Mouse (Mus musculus) adrenal gland, adult 8-10 months (tissue): ENCODE data around the gene Copa. TPM values are rescaled to one million over a fixed set of nuclear protein-coding genes. Genes with fewer than 3 reads are reported as not detected.

Experiments used
- DNase-seq: peaks from one replicate; pipeline ENCODE4 v3.0.0; 2022
- total RNA-seq, 4 experiments: library from RNA; stranded (reverse); gene quantifications; 2 replicates each; pipeline ENCODE4 v1.2.4; 2022

The Copa gene
- total RNA-seq, result 100 to 1,000 TPM; 180 to 214 (median 195) TPM

DNA sequence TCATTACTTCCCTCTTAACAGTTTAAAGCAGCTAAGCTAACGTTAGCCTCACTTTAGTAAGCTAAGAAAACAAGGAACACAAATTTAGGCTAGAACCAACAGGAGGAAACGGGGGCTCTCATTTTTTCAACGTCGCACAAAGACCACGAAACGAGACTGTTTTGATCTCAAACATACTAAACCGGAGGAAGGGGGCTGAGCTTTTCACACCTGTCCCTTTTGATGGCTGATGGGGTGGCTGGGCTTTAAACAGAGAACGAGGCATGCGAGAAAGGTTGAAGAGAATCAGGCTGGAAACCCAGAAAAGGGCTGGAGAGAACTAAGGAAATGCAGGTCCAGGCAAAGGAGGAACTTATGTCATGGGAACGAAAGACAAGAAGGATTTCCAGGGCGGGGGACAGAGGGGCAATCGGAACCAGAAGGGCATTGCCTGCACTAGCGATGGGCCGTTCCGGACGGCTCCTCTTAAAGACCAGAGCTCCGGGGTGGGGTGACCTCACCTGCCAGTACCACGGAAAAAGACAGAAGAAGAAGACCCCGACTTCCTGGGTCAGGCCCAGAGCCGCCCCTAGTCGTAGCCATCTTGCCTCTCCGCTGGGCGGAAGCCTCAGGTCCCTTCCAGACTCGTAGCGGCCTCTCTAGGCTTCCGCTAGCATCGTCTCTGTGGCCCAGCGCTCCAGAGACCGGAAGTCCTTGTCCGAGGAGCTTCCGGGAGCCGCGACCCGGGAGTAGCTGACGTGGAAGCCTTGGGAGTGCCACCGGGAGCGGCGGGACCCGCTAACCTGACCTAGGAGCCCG lies at the start of gene Copa, which contains the start of gene Ncstn:
Copa (plus strand) TSS at position 429 of the 798 bp plus-strand sequence.
Ncstn (minus strand) TSS at position 695 of the 798 bp plus-strand sequence.
- peak; percentile 93 for DNase-seq

DNA sequence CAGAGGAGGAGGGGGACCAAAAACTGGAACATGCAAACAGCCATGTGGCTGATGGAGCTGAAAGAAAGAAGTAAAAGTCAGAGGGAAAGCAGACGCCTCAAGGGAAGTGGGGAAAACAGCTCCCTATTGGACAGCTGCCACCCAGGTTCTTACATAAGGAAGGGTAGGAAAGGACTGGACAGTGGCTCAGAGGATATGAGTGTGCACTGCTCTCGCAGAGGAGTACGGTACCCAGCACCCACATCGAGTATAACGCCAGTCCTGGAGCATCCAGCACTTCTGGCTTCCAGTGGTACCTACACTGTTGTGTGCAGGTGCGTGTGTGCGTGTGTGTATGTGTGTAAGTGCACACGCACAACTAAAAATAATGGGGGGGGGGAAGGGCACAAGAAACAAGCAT lies 35.9 kb upstream of the Copa start:
- no peak for DNase-seq

DNA sequence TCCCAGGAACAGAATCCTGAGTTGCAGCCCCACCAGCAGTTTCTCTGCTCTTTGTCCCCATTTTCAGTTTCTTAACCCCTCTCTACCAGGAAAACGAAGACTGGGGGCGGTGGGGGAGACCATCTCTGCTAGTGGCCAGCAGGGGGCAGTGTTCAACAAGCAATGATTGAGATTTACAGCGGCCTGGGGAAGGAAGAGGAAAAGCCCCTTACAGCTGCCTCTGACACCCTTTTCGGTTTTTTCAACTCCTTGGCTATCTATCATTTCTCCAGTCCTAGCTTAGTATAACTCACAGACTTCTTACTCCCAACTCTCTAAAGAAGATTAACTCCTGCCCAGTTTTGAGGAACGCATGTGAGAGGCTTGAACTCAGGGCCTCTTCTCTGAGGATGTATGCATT lies 35.4 kb upstream of the Copa start:
- no peak for DNase-seq

DNA sequence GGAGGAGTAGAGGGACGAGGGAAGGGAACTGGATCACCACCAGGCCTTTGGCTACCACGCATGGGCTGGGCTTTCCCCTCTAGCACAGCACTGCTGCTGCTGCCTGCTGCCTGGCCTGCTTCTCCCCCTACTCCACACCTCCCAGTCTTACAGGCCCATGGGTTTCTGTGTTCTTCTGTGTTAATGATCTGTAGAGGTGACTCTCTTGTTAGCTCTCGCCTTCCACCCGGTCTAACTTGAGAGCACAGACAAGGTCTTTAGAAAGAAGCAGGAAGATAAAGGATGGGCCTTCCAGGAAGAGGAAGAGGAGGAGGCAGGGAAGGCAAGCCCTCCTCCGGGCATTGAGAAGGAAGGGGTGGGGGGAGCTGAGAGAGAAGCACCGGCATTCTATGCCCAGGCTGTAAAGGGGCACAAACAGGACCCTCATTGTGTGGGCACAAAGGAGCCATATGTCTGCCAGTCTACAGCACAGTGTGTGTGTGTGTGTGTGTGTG lies 34.0 kb upstream of the Copa start:
- DNase-seq, result no peak

DNA sequence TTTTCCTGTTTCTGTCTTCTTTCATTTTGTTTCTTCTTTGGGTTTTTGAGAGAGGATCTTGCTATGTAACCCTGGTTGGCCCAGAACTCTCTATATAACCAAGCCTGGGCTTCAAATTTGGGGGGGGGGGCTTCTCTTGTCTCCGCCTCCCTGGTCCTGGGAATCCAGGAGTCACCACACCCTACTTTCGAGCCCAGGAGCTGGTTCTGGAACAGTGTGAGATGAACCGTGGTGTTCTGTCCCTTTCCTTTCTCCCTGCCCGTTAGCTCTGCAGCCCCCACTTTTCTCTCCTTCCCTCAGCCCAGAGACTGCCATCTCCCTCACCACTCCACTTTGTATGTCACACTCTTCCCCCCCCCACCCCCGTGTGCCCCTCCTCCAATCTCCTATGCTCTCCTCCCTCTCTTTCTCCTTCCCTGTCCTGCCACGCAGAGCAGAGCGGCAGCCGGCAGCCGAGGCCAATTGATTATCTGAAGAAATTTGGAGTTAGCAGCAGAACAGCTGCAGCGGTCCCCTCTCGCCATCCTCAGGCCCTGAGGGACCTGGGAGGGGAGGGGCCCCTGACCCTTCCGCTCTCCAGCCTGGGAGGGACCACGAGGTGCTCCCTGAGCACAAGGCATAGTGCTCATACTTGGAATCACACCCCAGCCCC lies 33.1 kb upstream of the Copa start:
- no peak for DNase-seq

DNA sequence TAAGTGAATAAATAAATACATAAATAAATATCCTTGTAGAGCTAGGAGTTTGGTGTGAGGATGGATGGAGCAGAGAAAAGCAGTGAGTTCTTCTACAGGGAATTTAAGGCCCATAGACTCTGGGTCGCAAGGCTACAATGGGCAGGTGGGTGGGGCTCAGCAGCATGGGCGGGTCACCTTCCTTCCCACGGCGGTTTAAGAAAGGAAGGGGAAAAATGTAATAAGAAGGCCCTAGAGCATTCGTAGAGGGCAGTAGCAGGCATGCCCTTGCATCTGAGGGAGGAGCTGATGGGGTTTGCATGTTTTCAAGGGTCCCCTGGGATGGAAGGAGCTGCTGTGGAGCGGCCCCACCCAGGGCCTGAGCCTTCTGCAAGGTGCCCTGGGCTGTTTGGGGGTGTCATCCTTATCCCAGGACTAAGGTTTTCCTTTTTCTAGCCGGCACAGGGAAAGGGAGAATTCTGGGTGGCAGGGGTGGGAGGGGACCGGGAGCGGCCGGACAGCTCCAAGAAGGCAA lies 29.5 kb upstream of the Copa start:
- DNase-seq, result no peak

DNA sequence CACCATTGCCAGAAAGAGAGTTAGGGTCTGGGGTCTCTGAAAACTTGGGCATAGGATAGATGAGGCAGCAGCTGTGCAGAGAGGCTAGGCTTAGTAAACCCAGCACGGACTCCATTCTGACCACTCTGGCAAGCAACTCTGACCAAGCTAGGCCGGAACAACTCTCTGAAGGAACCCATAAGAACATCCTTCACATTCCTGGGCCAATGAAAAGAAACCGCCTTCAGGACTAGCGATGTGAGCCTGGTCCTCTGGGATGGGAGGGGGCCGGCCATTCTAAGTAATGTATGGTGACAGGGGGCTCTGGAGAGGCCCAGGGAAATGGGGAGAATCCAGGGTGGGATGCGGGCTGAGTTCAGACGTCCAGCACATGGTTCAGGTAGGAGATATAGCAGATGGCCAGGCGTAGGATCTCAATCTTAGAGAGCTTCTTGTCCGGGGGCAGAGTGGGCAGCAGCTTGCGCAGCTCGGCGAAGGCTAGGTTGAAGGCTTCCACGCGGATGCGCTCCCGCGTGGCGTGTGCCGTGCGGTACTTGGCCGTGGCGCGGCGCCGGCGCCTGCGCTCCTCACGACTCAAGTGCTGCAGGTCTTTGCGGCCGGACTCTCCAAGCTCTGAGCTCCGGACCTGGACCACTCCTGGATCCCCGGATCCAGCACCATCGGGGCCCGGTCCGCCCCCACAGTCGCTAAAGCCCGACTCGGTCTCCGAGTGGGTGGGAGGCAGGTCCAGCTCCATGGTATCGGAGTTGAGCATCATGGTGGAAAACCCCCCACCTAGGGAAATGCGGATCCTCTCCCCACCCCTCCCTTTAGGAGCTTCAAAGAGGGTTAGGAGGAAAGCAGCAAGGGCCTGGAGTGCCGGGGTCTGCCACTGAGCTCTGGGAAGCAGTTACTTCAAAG lies 28.5 kb upstream of the Copa start:
- no peak for DNase-seq

DNA sequence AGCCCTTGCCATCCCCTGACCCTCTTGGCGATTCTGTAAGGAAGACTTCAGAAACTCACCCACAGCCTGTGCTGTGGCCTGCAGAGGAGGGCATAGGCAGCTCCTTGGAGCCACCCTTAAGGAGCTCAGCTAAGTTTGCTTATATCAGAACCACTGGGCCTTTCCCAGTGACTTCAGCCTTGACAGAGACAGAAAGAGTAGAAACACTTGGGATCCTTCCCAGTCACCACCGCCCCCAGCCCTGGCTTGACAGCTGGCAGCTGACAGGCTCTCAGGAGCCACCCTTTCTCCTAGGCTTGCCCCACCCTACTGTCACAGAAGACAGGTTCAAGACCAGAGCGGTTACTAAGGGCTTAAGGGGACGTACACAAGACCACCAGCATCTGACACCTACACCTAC lies 26.1 kb upstream of the Copa start:
- DNase-seq, result no peak

DNA sequence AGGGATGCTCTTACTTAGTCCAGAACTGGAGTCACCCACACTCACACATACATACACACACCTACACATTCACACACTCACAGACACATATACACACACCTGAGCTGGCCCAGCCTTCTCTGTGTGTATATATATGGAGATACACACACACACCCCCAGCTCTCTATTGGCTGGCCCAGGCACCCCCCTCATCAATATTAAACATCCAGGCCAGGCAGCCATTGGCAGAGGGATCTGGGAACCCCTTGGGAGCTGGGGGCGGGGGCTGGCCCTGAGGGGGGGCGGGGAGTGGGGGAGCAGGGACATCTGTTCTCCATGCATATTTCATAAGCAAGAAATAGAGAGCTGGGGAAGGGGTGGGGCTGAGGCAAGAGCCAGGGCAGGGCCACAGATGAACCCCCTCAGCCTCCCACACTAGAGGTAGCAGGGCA lies 24.8 kb upstream of the Copa start, which contains the start of gene Nhlh1:
Nhlh1 (minus strand) TSS at position 83 of the 431 bp plus-strand sequence.
- DNase-seq, result no peak

DNA sequence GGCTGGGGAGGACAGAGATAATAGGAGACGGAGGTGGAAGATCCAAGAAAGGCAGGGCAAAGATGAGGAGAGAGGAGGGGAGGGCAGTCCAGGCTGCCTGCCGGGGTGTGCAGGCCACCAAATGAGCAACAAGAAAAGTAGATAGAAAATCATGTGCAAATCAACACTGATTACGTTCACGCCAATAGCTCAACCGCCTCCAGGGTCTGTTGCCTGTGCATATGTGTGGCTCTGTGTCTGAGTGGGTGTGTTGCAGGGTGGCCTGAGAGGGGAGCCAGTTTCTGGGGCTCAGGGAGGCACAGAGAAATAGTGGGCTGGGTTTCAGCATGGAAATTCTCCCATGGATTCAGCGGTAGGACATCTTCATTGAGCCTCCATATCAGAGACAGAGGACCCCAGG lies 24.0 kb upstream of the Copa start:
- no peak for DNase-seq

DNA sequence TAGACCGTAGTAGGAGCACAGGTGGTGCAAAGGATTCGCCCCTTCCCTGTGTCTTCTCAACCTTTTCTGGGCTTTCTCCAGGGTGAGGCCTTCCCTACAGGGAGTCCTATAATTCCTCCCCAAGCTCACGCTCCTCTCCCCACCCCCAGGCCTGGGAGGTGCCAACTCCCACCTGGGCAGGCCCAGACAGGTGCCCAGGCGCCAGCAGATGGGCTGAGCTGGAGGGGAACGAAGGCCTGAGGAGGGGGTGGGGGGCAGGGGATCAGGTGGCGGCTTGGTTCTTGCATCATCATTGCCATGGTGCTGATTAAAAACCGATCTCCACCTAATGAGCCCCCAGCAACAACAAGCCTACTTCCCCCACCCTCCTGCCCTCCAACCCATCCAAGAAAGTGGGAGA lies 23.5 kb upstream of the Copa start:
- DNase-seq, result no peak

DNA sequence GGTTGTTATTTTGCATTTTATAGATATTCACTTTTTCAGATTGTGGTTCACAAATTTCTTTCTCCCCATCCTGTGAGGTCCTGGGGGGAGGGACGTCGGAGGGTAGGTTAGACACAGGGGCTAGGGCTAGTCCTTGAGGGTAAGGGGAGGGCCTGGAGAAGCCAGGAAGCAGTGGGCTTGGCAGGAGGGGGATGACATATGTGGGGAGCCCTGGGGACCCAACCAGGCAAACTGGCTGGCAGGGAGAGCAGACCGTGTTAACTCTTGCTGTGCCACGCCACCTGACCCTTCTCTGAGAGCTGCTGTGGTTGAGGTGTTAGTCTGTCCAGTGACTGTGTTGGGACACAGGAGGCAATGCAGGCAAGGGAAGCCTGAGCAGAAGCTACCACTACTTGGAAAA lies 21.7 kb upstream of the Copa start:
- DNase-seq, result no peak

DNA sequence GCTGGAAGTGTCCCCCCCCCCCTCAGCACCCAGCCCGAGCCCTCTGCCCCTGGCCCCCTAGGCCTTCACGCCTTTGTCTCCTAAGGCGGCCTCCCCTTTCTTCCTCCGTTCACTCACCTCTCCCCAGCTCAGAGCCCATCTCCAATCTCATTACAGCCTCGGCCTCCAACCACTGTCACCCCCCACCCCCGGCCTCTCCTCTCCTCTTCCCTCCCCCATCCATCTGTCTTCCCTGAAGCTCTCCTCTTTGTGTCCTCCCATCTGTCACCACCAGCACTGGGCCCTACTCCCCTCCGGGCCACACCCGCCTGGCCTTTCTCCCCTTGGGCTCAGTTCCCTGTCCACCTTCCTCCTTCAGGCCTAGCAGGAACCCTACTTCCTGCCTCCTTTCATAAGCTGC lies 21.1 kb upstream of the Copa start:
- no peak for DNase-seq

DNA sequence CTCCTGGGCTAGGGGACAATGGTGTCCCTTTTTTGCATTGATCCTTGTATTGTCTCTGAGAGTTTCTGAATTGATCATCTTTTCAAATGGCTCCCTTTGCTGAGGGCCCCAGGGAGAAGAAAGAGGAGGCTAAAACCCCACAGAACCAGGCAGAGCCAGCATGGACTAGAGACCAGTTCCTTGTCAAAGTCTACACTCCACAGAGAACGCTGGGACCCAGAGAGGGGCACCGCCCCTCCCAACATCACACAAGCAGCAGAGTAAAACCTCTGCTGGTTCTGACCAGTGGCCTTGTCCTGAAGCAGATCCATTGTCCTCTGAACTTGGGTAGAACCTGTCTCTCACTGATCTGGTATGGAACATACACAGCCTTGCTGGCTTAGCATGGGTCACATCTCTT lies 20.2 kb upstream of the Copa start:
- DNase-seq, result no peak

DNA sequence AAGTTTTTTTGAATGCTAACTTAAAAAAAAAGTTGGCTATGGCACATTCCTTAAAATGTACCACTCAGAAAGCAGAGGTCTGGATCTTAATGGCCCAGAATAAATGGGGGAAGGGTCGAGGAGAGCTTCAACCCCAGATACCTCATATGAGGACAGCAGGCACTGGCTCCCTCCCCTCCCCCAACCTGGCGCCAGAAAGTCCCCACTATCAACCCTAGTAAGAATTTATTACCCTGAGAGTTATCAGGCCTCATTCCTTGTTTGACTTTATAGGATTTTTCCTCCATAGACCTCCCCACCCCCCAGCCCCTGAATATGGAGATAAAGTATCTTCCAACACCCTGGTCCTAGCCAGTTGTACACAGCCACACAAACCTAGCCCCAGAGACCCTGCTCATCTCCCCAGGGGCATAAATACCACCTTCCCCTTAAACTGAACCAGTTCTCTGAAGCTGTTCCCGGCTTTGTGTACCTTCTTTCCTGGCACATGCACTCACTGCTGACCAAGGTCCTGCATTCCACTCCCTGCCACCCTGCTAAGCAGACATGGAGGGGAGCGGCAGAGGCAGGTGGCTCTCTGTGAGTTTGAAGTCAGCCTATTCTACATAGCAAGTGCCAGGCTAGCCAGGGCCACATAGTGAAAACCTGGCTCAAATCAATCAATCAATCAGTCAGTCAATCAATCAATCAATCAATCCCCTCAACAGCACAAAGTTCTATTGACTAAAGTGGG lies 18.9 kb upstream of the Copa start:
- DNase-seq, result no peak

DNA sequence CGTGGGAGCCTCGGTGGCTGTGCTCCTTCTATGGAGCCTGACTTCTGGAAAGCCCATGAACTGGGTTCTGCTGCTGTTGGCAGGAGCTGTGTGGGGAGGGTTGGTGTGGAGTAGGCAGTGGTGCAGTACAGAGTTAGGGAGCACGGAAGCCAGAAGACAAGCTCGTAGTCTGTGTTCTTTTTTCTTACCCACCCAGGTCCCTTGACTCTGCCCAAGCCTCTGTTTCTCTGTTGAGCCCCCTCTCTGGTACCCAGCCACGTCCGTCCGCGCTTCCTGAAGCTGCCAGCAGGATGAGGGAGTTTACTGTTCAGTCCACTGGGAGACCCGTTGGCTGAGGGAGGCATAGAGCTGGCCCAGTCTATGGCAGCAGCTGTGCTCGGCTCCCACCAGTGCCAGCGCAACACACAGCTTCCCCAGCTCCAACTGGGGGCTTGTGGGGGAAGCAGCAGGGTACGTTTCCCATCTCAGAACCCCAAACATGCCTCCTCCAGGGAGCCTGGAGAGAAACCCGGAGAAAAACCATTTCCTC lies 17.7 kb upstream of the Copa start:
- no peak for DNase-seq

DNA sequence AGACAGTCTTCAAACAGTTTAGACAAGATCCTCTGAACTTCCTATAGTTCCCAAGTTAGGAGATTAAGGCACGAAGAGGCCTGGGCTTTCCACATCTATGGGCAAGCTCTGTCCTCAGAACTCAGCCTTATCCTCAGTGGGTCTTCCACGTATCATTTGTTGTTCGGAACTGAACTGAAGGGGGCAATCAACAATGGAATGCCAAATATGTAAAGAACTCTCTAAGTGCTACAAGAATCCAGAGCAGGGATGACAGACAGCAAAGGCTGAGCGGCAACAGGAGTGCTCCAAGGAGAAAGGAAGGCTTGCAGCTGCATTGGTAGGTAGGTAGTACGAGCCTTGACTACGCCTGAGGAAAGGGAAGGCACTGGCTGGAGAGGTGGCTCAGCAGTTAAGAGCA lies 12.1 kb upstream of the Copa start:
- no peak for DNase-seq

DNA sequence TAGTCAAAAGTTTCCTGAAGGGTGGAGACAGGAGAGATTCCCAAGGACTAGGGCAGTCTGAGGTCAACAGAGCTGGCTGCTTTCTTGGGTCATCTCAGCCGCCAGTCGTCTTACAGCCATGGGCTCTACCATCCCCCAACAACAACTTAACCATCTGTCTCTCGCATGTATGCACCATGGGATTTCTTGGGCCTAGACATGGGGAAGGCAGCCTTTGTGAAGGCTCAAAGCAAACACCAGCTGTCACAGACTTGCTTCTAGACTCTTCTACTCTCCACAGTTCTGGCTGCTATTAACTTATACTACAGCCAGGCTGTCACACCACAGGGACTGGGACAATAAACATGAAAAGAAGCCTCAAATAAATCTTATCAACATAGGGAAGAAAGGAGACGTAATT lies 10.8 kb upstream of the Copa start:
- no peak for DNase-seq

DNA sequence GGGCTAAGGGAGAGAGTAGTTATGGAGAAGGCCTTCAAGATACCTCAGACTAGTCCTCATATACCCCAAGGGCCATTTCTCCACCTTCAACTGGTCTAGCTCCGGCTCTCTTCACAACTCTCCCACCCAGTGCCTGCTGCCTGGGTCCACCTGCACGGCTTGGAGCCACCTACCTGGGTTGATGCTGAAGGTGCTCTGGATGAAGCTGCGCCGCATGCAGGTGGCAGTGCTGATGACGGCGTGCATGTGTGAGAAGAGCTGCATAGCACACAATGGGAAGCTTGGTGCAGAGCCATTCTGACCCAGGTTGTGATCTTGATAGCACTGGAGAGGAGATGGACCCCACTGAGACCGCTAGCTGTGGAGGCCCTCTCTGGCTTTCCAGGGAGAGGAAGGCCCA lies 9.7 kb upstream of the Copa start:
- no peak for DNase-seq

DNA sequence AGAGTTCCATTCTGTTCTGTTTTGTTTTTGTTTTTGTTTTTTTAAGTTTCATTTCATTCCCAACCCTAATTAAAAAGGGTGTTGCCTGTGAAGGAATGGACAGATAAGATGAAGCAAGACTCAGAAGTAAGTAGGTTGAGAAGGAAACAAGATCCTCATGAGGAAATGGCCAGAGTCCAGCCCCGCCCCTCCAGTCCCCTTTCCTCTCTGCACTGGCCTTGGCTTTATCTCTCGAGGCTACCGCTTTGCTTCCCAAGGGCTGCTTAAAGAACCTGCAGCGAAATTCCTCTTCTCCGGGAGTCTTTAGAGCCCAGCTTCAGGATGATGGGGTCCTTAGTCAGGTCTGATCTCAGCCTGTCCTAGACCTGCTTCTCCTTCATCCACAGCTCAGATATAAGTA lies 4.3 kb upstream of the Copa start:
- DNase-seq, result peak; percentile 41

DNA sequence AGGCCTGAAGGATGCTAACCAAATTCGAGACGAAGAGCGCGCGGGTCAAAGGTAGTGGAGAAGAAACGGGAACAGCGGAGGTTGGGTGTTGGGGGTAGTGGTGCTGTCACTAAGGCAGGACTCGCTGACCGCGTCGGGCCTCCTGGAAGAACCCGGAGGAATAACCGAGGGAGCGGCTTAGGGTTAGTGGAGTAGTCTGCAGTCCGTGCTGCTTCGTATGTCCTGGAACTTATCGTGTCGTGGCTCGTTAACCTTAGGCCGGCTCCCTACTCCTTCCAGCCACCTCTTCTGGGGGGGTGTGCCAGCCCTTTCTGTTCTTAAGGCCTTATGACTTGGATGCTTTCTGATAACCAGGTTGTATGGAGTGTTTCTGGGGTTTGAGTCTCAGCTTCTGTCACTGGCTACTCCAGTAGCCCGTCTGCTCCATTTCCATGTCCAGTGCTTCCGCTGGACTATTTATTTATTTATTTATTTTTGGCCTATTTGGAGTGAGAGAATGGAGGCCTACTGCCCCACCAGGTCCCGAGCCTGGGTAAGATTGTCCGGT lies 643 bp downstream of the Copa start:
- no peak for DNase-seq
